Mouse (Mus musculus) CH12F3 (cell line): ENCODE measurements around the gene Mavs.

Experiments used
- in situ Hi-C: fragments of 300-500 bp; cut with MboI; formaldehyde crosslinking; loops from 2 replicates; pipeline ENCODE4 v1.14.3; 2020; ENCODE audit warnings: low sequenced_read_pairs

Gene Mavs

GRCm38 (mm10) chr2:131258693-131259092, 24.8 kb downstream of the Mavs start:
- in situ Hi-C loops, result loop anchor here (10.0 kb wide), 1 partner anchor 164 kb away; no protein-coding TSS in a partner anchor

- in situ Hi-C loops, result no loop called here
Observed at GRCm38 (mm10) chr2:131260544-131261307, 26.9 kb downstream of the Mavs start.

- in situ Hi-C loops, result no loop called here
Observed at GRCm38 (mm10) chr2:131261481-131262212, 27.8 kb downstream of the Mavs start.

GRCm38 (mm10) chr2:131262213-131262672, 28.4 kb downstream of the Mavs start, which contains the start of gene Pank2:
TSS of gene Pank2 (plus strand) at chr2:131262495.
- in situ Hi-C loops, result no loop called here

GRCm38 (mm10) chr2:131262680-131263670, 29.1 kb downstream of the Mavs start:
- in situ Hi-C loops, result no loop called here

- in situ Hi-C loops, result no loop called here
Observed at GRCm38 (mm10) chr2:131264027-131264426, 30.2 kb downstream of the Mavs start.

GRCm38 (mm10) chr2:131265056-131265455, 31.2 kb downstream of the Mavs start:
- in situ Hi-C loops, result no loop called here

- in situ Hi-C loops, result loop anchor here (25.0 kb wide), 1 partner anchor 237 kb away; no protein-coding TSS in a partner anchor
Observed at GRCm38 (mm10) chr2:131275493-131275892, 41.6 kb downstream of the Mavs start.

- in situ Hi-C loops, result loop anchor here (25.0 kb wide), 1 partner anchor 236 kb away; no protein-coding TSS in a partner anchor
Observed at GRCm38 (mm10) chr2:131276722-131277121, 42.9 kb downstream of the Mavs start.

- in situ Hi-C loops, result loop anchor here (10.0 to 25.0 kb wide), 2 partner anchors 133 to 231 kb away; no protein-coding TSS in a partner anchor
Observed at GRCm38 (mm10) chr2:131281596-131281995, 47.7 kb downstream of the Mavs start.

GRCm38 (mm10) chr2:131286276-131286675, 52.4 kb downstream of the Mavs start:
- in situ Hi-C loops, result loop anchor here (10.0 to 25.0 kb wide), 2 partner anchors 129 to 226 kb away; no protein-coding TSS in a partner anchor

- in situ Hi-C loops, result loop anchor here (25.0 kb wide), 1 partner anchor 222 kb away; no protein-coding TSS in a partner anchor
Observed at GRCm38 (mm10) chr2:131290669-131291068, 56.8 kb downstream of the Mavs start.

- in situ Hi-C loops, result loop anchor here (25.0 kb wide), 1 partner anchor 215 kb away; no protein-coding TSS in a partner anchor
Observed at GRCm38 (mm10) chr2:131296746-131297261, 62.9 kb downstream of the Mavs start.
